Mouse (Mus musculus): ENCODE measurements around the gene Mrgpra6.

Gene Mrgpra6

DNA sequence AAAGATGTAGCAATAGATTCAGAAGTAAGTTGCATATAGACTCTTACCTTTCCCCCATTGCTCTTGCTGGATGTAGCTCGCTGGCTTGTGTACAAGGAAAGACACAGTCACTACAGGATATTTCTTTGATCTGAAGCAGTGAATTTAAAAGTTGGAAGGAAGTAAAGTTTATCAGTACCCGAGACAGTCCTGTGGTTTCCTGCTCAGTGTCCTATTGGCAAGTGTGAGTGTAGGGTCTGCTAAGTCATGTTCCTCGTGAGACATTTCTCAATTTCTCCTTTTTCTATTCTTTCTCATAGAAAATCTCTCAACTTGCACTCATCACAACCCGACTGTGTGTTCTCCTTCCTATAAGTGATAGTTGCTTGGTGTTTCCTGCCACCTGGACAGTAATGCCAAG lies at the start of gene Mrgpra6:
Gene Mrgpra6 (minus strand): TSS at position 91 of the 400 bp plus-strand sequence.
- in situ Hi-C loops (cut with MboI; ENCODE audit: low pct_unique_long_range_greater_than_20kb in 1 of 2, low sequenced_read_pairs in 2 of 2, unreplicated experiment in 1 of 2) = no loop called here

DNA sequence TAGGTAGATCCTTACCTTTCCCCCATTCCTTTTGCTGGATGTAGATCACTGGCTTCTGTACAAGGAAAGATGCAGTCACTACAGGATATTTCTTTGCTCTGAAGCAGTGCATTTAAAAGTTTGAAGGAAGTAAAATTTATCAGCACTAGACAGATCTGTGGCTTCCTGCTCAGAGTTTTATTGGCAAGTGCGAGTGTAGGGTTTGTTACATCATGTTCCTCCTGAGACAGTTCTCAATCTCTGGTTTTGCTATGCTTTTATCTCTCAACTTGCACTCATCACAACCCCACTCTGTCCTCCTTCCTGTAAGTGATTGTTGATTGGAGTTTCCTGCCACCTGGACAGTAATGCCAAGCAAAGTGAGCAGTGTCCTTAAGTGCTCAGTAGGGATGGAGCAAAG lies 48.0 kb upstream of the Mrgpra6 start, which contains the start of gene Mrgpra9:
Gene Mrgpra9 (minus strand): TSS at position 79 of the 400 bp plus-strand sequence.
- in situ Hi-C loops (cut with MboI; ENCODE audit: low pct_unique_long_range_greater_than_20kb in 1 of 2, low sequenced_read_pairs in 2 of 2, unreplicated experiment in 1 of 2) = no loop called here

DNA sequence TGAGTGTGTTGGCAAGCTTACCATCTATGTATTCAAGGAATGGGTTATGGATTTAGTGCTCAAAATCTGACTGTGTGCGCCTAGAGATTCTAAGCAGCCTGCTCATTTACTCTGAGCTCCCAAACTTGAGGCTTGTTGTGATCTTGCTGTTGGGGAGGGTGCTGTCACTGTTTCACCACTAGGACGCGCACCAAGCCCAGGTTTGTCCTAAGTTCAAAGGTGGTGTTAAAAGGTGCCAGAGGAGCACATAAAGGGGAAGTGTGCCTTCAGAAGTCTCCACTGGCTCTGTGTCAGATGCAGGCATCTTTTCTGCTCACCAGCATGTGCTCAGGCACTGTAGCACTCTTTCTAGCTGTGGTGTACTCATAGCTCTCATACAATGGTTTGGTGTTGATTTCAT lies 39.9 kb upstream of the Mrgpra6 start:
- in situ Hi-C loops (cut with MboI; ENCODE audit: low pct_unique_long_range_greater_than_20kb in 1 of 2, low sequenced_read_pairs in 2 of 2, unreplicated experiment in 1 of 2) = no loop called here

DNA sequence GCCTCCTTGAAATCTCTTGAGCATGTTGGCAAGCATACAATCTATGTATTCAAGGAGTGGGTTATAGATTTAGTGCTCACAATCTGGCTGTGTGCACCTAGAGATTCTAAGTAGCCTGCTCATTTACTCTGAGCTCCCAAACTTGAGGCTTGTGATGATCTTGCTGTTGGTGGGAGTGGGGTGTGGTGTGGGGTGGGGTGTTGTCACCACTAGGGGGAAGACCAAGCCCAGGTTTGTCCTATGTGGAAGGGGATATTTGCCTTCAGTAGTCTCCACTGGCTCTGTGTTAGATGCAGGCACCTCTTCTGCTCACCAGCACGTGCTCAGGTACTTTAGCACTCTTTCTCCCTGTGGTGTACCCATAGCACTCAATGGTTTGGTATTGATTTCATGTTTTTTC lies 9.4 kb downstream of the Mrgpra6 start:
- in situ Hi-C loops (cut with MboI; ENCODE audit: low pct_unique_long_range_greater_than_20kb in 1 of 2, low sequenced_read_pairs in 2 of 2, unreplicated experiment in 1 of 2) = no loop called here

DNA sequence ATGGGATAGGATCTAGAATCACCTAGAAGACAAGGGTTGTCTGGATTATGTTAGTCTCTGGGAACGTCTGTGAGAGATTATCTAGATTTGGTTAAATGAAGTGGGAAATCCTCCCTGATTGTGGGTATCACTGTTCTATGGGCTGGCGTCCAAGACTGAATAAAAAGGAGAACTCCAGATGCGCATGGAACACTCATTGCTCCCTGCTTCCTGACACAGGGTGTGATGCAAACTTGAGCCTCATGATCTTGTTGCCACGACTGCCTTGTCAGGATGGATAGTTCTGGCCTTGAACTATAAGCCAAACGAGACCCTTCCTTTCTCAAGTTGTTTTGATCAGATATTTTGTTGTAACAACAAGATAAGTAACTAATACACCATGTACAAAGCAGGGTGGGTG lies 33.9 kb downstream of the Mrgpra6 start:
- in situ Hi-C loops (cut with MboI; ENCODE audit: low pct_unique_long_range_greater_than_20kb in 1 of 2, low sequenced_read_pairs in 2 of 2, unreplicated experiment in 1 of 2) = no loop called here

DNA sequence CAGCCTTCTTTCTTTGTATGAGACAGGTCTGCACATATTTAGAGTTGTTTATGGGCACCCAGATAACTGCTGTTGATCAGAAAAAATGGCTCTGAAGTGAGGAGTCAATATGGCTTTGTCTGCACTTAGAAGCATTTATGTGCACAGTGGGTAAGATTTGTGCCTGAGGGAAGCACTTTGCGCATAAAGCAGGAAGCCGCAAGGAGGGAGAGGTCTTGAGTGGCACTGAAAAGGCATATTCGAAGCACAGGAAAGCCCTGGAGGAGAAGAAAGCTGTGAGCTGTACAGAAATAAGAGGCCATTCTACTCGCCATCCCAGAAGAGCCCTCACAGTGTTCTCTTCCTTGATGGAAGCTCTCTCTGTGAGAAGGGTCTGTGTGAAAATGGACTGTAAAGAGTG lies 39.7 kb downstream of the Mrgpra6 start:
- in situ Hi-C loops (cut with MboI; ENCODE audit: low pct_unique_long_range_greater_than_20kb in 1 of 2, low sequenced_read_pairs in 2 of 2, unreplicated experiment in 1 of 2) = no loop called here

DNA sequence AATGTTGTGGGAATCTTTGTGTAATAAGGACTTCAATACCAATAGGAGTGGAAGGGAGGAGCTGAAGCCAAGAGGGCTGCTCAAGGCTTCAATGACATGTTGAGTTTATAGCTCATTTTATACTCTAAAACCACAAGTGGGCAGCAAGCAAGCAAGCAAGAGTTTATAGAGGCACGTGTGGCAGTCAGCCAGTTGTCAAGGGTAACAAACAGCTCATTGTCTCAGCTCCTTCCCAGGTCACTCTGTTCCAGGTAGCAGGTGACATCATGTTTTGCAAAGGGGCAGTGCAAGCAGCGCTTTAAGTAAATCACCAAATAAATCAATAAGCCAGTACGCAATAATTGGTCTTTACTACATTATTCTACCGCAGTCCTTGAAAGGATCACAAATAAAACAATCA lies 41.5 kb downstream of the Mrgpra6 start:
- in situ Hi-C loops (cut with MboI; ENCODE audit: low pct_unique_long_range_greater_than_20kb in 1 of 2, low sequenced_read_pairs in 2 of 2, unreplicated experiment in 1 of 2) = no loop called here

DNA sequence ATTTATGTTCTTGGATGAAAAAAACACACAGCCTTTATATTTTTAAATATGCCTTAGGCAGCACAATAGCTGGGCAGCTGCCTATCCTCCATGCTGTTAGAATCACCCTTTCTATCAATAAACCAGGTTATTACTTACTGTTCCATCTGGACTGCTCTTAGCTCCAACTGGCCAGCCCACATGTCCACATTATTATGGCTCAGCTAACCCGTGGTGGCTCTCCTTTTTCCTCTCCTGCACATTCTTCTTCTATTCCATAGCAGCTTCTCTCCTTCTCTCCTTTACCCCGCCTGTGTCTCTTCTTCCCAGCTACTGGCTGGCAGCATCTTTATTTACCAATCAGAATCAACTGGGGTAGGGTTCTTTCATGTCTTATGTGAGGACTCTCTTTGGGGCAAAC lies 46.3 kb downstream of the Mrgpra6 start:
- in situ Hi-C loops (cut with MboI; ENCODE audit: low pct_unique_long_range_greater_than_20kb in 1 of 2, low sequenced_read_pairs in 2 of 2, unreplicated experiment in 1 of 2) = loop anchor here in 1 of 2 experiments (10.0 kb wide), 1 partner anchor 194 kb away; no protein-coding TSS in a partner anchor

DNA sequence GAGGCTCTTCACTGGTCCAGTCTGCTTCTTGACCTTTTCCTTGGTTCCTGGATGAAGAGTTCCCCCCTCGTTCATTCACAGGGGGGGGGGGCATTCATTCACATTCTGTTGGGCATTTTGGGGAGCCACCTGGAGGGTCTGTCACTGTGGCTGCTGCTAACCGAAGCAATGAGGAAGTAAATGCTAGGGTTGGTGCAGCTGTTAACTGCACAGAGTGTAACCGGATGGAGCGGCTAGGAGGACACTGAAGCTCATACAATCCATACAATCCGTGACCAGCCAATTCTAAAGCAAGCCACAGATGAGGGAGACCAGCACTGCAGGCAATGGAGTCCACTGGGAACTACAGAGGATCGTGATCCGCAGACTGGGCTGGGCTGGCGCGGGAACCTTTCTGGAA lies 47.0 kb downstream of the Mrgpra6 start:
- in situ Hi-C loops (cut with MboI; ENCODE audit: low pct_unique_long_range_greater_than_20kb in 1 of 2, low sequenced_read_pairs in 2 of 2, unreplicated experiment in 1 of 2) = loop anchor here in 1 of 2 experiments (10.0 kb wide), 1 partner anchor 193 kb away; no protein-coding TSS in a partner anchor

DNA sequence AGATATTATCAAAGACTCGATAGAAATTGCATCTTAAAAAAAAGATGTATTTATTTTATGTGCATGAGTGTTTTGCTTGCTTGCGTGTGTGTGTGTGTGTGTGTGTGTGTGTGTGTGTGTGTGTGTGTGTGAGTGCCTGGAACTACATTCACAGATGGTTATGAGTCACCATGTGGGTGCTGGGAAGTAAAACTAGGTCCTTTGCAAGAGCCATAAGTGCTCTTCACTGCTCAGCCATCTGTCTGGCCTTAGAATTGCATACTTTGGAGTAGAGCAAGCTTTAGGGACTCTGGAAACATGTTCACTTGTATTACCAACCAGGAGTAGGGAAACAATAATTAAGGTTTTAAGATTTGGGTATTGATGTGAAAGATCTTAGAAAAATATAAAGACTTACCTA lies 48.9 kb downstream of the Mrgpra6 start:
- in situ Hi-C loops (cut with MboI; ENCODE audit: low pct_unique_long_range_greater_than_20kb in 1 of 2, low sequenced_read_pairs in 2 of 2, unreplicated experiment in 1 of 2) = loop anchor here in 1 of 2 experiments (10.0 kb wide), 1 partner anchor 191 kb away; no protein-coding TSS in a partner anchor

DNA sequence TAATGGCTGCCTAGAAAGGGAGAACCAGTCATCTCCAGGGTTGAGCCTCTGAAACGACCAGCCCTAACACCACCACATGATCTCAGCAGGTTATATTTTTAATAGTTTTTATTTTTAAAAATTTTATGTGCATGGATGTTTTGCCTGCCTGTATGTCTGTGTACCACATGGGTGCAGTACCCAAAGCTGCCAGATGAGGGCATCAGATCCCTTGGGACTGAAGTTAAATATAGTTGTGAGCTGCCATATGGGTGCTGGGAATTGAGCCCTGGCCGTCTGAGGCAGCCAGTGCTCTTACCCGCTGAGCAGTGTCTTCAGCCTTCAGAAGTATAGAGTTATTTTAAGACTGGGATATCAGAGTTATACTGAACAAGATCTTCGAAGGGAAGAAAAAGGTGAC lies 49.3 kb downstream of the Mrgpra6 start:
- in situ Hi-C loops (cut with MboI; ENCODE audit: low pct_unique_long_range_greater_than_20kb in 1 of 2, low sequenced_read_pairs in 2 of 2, unreplicated experiment in 1 of 2) = loop anchor here in 1 of 2 experiments (10.0 kb wide), 1 partner anchor 191 kb away; no protein-coding TSS in a partner anchor

DNA sequence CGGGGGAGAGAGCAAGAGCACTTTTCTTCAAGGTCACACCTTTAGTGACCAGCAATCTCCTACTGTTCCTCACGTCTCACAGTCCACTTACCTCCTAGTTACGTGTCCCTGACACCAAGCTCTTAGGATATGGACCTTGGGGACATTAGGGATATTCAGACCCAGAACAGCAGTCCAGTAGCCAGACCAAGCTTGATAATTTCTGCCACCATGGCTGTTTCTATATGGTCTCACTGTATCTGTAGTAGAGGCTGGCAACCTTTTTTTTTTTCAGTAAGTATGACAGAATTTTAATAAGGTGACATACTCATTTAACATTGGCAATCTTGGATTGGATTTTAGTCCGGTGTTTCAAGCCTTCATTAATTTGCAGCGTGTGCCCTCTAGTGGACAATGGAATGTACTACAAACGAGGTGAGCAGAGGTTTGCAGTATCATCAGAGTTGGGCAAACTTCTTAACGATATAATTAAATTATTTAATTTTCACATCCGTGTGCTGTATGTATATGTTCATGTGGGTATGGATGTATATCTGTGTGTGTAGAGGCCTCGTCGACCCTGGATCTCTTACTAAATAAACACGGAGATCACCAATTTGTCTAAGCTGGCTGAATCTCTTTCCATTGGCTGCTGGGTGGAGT lies 54.2 kb downstream of the Mrgpra6 start:
- in situ Hi-C loops (cut with MboI; ENCODE audit: low pct_unique_long_range_greater_than_20kb in 1 of 2, low sequenced_read_pairs in 2 of 2, unreplicated experiment in 1 of 2) = loop anchor here in 1 of 2 experiments (10.0 kb wide), 1 partner anchor 186 kb away; no protein-coding TSS in a partner anchor

DNA sequence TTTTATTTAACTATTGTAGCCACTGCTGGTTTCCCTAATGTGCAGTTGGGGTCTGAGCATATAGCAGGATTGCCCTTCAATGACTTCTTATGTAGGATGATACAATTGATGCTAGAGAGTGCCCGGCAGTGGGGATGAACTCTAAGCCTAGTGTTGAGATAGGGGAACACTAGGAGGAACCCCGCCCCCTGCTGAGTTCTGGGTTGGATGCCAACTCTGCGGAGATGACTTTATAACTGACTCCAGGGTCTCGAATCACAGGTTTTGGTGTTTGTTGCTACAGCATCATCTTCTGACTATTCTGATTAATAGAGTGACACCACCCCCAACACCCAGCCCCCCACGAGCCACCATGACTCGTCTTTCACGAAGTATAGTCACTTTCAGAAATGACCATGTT lies 56.4 kb downstream of the Mrgpra6 start:
- in situ Hi-C loops (cut with MboI; ENCODE audit: low pct_unique_long_range_greater_than_20kb in 1 of 2, low sequenced_read_pairs in 2 of 2, unreplicated experiment in 1 of 2) = loop anchor here (5.0 to 10.0 kb wide), 2 partner anchors 123 to 126 kb away; no protein-coding TSS in a partner anchor

DNA sequence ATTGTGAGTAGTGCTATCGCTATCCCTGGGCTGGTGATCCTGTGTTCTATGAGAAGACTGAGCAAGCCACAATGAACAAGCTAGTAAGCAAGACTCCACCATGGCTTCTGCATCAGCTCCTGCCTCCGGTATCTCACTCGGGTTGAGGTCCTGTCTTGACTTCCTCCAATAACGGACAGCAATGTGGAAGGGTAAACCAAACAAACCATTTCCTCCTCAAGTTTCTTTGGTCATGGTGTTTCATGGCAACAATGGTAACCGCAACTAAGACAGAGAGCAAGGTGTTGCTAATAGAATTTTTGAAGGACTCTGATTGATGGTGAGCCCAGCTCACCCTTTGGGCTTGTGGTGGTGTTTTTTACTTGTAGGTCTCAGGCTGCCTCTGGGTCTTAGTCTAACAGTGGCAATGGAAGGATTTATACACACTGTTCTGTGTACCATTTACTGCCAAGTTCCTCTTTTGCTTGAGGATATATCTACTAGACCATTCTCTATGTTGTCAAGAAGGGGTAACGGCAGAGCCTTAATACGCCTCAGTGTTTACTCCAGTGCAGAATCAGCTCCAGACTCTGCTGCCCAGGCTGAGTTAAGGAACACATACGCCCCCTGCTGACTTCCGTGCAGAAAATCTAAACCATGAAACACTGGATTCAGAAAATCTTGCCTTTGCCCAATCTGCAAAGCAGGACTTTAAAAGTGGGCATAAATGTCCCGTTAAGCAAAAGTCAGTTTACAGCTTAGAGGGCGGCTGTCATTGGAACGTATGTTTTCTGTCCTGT lies 58.5 kb downstream of the Mrgpra6 start:
- in situ Hi-C loops (cut with MboI; ENCODE audit: low pct_unique_long_range_greater_than_20kb in 1 of 2, low sequenced_read_pairs in 2 of 2, unreplicated experiment in 1 of 2) = loop anchor here (5.0 to 10.0 kb wide), 2 partner anchors 121 to 124 kb away; no protein-coding TSS in a partner anchor

DNA sequence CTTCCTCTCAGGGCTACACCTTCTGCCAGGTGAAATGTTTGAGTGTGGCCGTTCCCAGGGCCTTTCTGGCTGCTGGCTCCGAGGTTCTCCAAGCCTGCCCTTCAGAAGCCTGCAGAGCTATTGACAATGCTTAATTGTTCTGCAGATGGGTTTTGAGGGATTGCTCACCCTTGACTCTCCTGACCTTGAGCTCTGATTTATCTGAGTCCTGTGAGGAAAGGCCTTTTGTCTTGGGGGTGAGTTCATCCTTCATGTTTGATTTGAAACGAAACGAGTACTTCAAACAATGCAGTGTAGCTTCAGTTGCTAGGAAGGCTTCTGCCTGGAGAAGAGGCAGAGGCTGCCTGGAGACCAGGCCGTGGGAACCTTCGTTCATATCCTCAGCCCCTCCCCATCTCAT lies 60.4 kb downstream of the Mrgpra6 start:
- in situ Hi-C loops (cut with MboI; ENCODE audit: low pct_unique_long_range_greater_than_20kb in 1 of 2, low sequenced_read_pairs in 2 of 2, unreplicated experiment in 1 of 2) = loop anchor here in 1 of 2 experiments (10.0 kb wide), 1 partner anchor 119 kb away; no protein-coding TSS in a partner anchor

DNA sequence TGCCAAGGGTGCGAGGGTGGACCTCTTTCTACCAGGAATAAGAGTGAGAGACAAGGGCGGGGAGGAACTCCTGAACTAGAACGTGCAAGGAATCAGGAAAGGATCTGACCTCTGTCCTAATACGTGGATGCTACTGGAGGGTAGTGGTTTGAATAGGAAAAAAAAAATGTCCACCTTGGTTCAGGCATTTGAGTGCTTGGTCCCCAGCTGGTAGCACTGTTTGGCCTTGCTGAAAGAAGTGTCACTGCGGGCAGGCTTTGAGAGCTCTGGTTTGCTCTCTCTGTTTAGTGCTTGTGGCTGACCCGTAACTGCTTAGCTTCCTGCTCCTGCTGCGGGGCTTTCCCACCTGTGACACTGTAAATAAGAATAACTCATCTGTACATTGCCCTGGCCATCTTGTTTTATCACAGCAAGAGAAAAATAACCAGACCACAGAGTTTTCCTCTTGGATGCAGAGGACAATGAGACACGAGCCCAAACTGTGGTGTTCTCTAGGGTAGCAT lies 64.8 kb downstream of the Mrgpra6 start:
- in situ Hi-C loops (cut with MboI; ENCODE audit: low pct_unique_long_range_greater_than_20kb in 1 of 2, low sequenced_read_pairs in 2 of 2, unreplicated experiment in 1 of 2) = loop anchor here in 1 of 2 experiments (10.0 kb wide), 1 partner anchor 115 kb away; no protein-coding TSS in a partner anchor
